Mouse (Mus musculus): Measurements from ENCODE around the gene Pea15a. TPM values are rescaled to one million over a fixed set of nuclear protein-coding genes. Genes with fewer than 3 reads are reported as not detected.

The Pea15a gene
- polyA plus RNA-seq, 1 experiment from 2014 or later: 283 TPM

GRCm38 (mm10) chr1:172212776-172213175 lies 6.2 kb upstream of the Pea15a start:
- Histone ChIP-seq H3K9me3 (ENCODE audit: control insufficient read depth, low read length) (no peaks in the 10 kb centered on the region), H3K27me3 (ENCODE audit: control insufficient read depth, insufficient read depth, low read length) (no peaks in the 10 kb centered on the region), H3K27ac (ENCODE audit: low read depth, low read length) (0 out of 2 replicates have a peak overlapping the region, but pooled peaks have one; percentile 53), H3K36me3 (ENCODE audit: control insufficient read depth, insufficient read depth, low read length) (no peaks in the 10 kb centered on the region), H3K4me2 (replicated peaks; ENCODE audit: low read depth, low read length) (no peak overlapping the region), H3K4me3 (ENCODE audit: low read depth, low read length) (no peak overlapping the region), H3K9ac (ENCODE audit: low read depth, low read length) (no peak overlapping the region), H3K4me1 (replicated peaks; ENCODE audit: control insufficient read depth, insufficient read depth, low read length) (no peaks in the 10 kb centered on the region; the same call in 1 of the 2 replicates)
- DNase-seq (ENCODE audit: low spot score) (no peak), ATAC-seq (ENCODE audit: low FRiP score) (no peak)
- 58% methylated on average over 5 of the region's 5 CpGs for WGBS

GRCm38 (mm10) chr1:172207111-172207584 lies 544 bp upstream of the Pea15a start:
- Histone ChIP-seq H3K27ac (ENCODE audit: low read depth, low read length) (peak overlapping the region; percentile 94), H3K27me3 (ENCODE audit: control insufficient read depth, insufficient read depth, low read length) (no peaks in the 10 kb centered on the region), H3K9ac (ENCODE audit: low read depth, low read length) (no peak overlapping the region; the same call in 1 of the 2 replicates), H3K36me3 (ENCODE audit: control insufficient read depth, insufficient read depth, low read length) (no peaks in the 10 kb centered on the region), H3K9me3 (ENCODE audit: control insufficient read depth, low read length) (no peaks in the 10 kb centered on the region), H3K4me3 (ENCODE audit: low read depth, low read length) (peak overlapping the region; percentile 84; the same call in 1 of the 2 replicates), H3K4me2 (replicated peaks; ENCODE audit: low read depth, low read length) (peak overlapping the region; percentile 47; the same call in 1 of the 2 replicates), H3K4me1 (replicated peaks; ENCODE audit: control insufficient read depth, insufficient read depth, low read length) (peaks cover 24% of the 10 kb centered on the region)
- 22% methylated on average over 7 of the region's 7 CpGs for WGBS
- no peak for ATAC-seq (ENCODE audit: low FRiP score)
- no peak for DNase-seq (ENCODE audit: low spot score)

GRCm38 (mm10) chr1:172205741-172206087 lies 890 bp downstream of the Pea15a start:
- ATAC-seq (ENCODE audit: low FRiP score): no peak
- H3K36me3 ChIP-seq (ENCODE audit: control insufficient read depth, insufficient read depth, low read length): no peaks in the 10 kb centered on the region
- peak overlapping the region; percentile 47 for H3K4me2 ChIP-seq (replicated peaks; ENCODE audit: low read depth, low read length)
- H3K27ac ChIP-seq (ENCODE audit: low read depth, low read length): peak overlapping the region; percentile 94
- no peaks in the 10 kb centered on the region for H3K27me3 ChIP-seq (ENCODE audit: control insufficient read depth, insufficient read depth, low read length)
- H3K9ac ChIP-seq (ENCODE audit: low read depth, low read length): peak overlapping the region; percentile 92
- H3K4me3 ChIP-seq (ENCODE audit: low read depth, low read length): peak overlapping the region; percentile 84
- peaks cover 32% of the 10 kb centered on the region for H3K4me1 ChIP-seq (replicated peaks; ENCODE audit: control insufficient read depth, insufficient read depth, low read length)
- no peaks in the 10 kb centered on the region for H3K9me3 ChIP-seq (ENCODE audit: control insufficient read depth, low read length)
- WGBS: 16% methylated on average over 3 of the region's 3 CpGs
- no peak for DNase-seq (ENCODE audit: low spot score)

- Histone ChIP-seq H3K36me3 (ENCODE audit: control insufficient read depth, insufficient read depth, low read length) (no peaks in the 10 kb centered on the region), H3K4me3 (ENCODE audit: low read depth, low read length) (peak overlapping the region; percentile 84), H3K9me3 (ENCODE audit: control insufficient read depth, low read length) (no peaks in the 10 kb centered on the region), H3K27ac (ENCODE audit: low read depth, low read length) (peak overlapping the region; percentile 94), H3K9ac (ENCODE audit: low read depth, low read length) (peak overlapping the region; percentile 92), H3K4me1 (replicated peaks; ENCODE audit: control insufficient read depth, insufficient read depth, low read length) (peaks cover 35% of the 10 kb centered on the region), H3K4me2 (replicated peaks; ENCODE audit: low read depth, low read length) (peak overlapping the region; percentile 47), H3K27me3 (ENCODE audit: control insufficient read depth, insufficient read depth, low read length) (no peaks in the 10 kb centered on the region)
- 35% methylated on average over 15 of the region's 15 CpGs for WGBS
- peak; percentile 41 for DNase-seq (ENCODE audit: low spot score)
- no peak for ATAC-seq (ENCODE audit: low FRiP score)
Observed at GRCm38 (mm10) chr1:172204814-172205740, 1.5 kb downstream of the Pea15a start.

- Histone ChIP-seq H3K36me3 (ENCODE audit: control insufficient read depth, insufficient read depth, low read length) (0 out of 2 replicates have a peak, but pooled peaks cover 2% of the 10 kb centered on the region), H3K9me3 (ENCODE audit: control insufficient read depth, low read length) (no peaks in the 10 kb centered on the region), H3K27ac (ENCODE audit: low read depth, low read length) (peak overlapping the region; percentile 94), H3K9ac (ENCODE audit: low read depth, low read length) (peak overlapping the region; percentile 92), H3K4me3 (ENCODE audit: low read depth, low read length) (peak overlapping the region; percentile 84), H3K4me1 (replicated peaks; ENCODE audit: control insufficient read depth, insufficient read depth, low read length) (peaks cover 37% of the 10 kb centered on the region), H3K27me3 (ENCODE audit: control insufficient read depth, insufficient read depth, low read length) (no peaks in the 10 kb centered on the region), H3K4me2 (replicated peaks; ENCODE audit: low read depth, low read length) (peak overlapping the region; percentile 47)
- DNase-seq (ENCODE audit: low spot score): no peak
- WGBS: 14% methylated on average over 9 of the region's 9 CpGs
- ATAC-seq (ENCODE audit: low FRiP score): no peak
Observed at GRCm38 (mm10) chr1:172204033-172204813, 2.4 kb downstream of the Pea15a start.

GRCm38 (mm10) chr1:172203566-172203965 lies 3.0 kb downstream of the Pea15a start:
- no peaks in the 10 kb centered on the region for H3K27me3 ChIP-seq (ENCODE audit: control insufficient read depth, insufficient read depth, low read length)
- peak overlapping the region; percentile 92 for H3K9ac ChIP-seq (ENCODE audit: low read depth, low read length)
- peak overlapping the region; percentile 84 for H3K4me3 ChIP-seq (ENCODE audit: low read depth, low read length)
- H3K9me3 ChIP-seq (ENCODE audit: control insufficient read depth, low read length): no peaks in the 10 kb centered on the region
- H3K4me1 ChIP-seq (replicated peaks; ENCODE audit: control insufficient read depth, insufficient read depth, low read length): peaks cover 37% of the 10 kb centered on the region
- peak overlapping the region; percentile 47 for H3K4me2 ChIP-seq (replicated peaks; ENCODE audit: low read depth, low read length)
- DNase-seq (ENCODE audit: low spot score) (peak; percentile 44), ATAC-seq (ENCODE audit: low FRiP score) (no peak)
- H3K36me3 ChIP-seq (ENCODE audit: control insufficient read depth, insufficient read depth, low read length): 0 out of 2 replicates have a peak, but pooled peaks cover 3% of the 10 kb centered on the region
- WGBS: 3% methylated on average over 4 of the region's 4 CpGs
- peak overlapping the region; percentile 94 for H3K27ac ChIP-seq (ENCODE audit: low read depth, low read length)

GRCm38 (mm10) chr1:172202894-172203522 lies 3.6 kb downstream of the Pea15a start:
- Histone ChIP-seq H3K4me1 (replicated peaks; ENCODE audit: control insufficient read depth, insufficient read depth, low read length) (peaks cover 37% of the 10 kb centered on the region), H3K4me2 (replicated peaks; ENCODE audit: low read depth, low read length) (peak overlapping the region; percentile 47)
- 15% methylated on average over 2 of the region's 2 CpGs for WGBS

More at GRCm38 (mm10) chr1:172202894-172203522, 3.6 kb downstream of the Pea15a start:
- Histone ChIP-seq H3K9me3 (ENCODE audit: control insufficient read depth, low read length) (no peaks in the 10 kb centered on the region), H3K4me3 (ENCODE audit: low read depth, low read length) (peak overlapping the region; percentile 84), H3K36me3 (ENCODE audit: control insufficient read depth, insufficient read depth, low read length) (peaks cover 7% of the 10 kb centered on the region; the same call in 1 of the 2 replicates), H3K27ac (ENCODE audit: low read depth, low read length) (peak overlapping the region; percentile 94), H3K27me3 (ENCODE audit: control insufficient read depth, insufficient read depth, low read length) (no peaks in the 10 kb centered on the region), H3K9ac (ENCODE audit: low read depth, low read length) (peak overlapping the region; percentile 92; the same call in 1 of the 2 replicates)
- DNase-seq (ENCODE audit: low spot score) (peak; percentile 90), ATAC-seq (ENCODE audit: low FRiP score) (peak; percentile 71)
